Mouse (Mus musculus): ENCODE measurements at regions not wholly inside any gene's neighbourhood (a gene's known extent, or its start where the extent isn't known, plus 50 kb on each side); places are given as distances from the start of the nearest gene placed in this dataset.

DNA sequence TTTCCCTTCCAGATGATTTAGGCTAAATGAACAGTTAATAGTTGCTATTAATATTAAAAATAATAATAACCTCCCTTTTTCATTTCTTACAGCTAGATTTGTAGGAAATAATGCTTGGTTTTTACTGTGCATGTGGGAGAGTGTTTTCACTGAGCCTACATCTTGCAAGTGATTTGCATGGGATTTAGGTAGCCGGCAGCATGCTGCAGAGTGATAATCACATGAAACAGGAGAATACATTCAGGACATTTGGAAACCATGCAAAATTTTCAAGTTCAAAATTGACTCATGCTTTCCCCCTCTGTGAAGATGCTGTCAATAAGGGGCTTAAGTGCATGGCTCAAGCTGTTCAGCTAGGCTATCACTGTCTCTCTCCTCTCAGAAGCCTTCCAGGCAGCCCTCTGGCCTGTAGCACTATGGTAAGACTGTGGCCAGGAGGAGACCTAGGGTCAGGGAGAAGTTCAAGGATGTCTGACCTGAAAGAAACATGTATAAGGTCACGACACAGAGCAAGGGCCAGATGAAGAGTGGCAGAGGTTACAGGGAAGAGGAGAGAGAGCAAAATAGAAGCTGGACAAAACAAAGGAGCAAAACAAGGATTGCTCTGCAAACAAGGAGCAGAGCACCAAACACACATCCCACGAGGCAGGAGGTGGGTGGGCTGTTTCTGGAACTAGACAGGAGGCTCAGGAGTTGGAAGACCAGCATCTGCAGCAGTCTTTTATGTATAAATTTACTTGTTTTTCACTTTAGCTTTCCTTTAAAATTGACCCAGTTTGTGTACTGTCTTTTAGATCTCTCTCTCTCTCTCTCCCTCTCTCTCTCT is 177.5 kb downstream of the Tmem161b start:
- DNase-seq: no peak

- DNase-seq: peak; percentile 33 to 35
Measured at GRCm38 (mm10) chr13:84401006-84401405, 178.9 kb downstream of the Tmem161b start.

DNA sequence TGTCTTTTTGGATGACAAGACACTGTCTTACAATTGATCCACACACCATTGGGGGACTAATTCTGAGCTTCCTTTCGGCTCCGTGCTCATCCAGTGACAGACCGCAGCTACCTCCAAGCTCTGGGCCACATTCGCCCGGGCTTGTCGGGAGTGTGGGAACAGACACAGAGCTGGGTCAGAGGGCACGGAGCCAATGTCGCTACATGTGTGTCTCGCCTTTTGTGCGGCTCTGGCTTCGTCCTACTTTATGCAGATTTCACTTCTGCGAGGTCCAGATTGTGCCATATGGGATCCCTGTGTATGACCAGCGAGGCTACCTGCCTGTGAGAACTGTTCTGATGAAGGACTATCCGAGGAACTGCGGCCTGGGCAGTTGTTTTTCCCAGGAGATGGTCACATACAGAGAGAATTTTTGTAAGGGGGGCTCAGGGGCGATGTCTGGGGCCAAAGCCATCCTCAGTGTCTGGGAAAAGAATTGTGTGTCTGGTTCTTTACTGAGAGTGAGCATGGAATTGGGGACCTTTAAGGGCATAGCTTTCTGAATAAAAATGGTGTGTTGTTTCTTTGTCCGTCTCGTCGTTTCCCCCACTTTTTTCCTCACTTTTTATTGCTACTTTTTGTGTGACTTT is 182.6 kb downstream of the Tmem161b start:
- DNase-seq: peak; percentile 96 to 97

DNA sequence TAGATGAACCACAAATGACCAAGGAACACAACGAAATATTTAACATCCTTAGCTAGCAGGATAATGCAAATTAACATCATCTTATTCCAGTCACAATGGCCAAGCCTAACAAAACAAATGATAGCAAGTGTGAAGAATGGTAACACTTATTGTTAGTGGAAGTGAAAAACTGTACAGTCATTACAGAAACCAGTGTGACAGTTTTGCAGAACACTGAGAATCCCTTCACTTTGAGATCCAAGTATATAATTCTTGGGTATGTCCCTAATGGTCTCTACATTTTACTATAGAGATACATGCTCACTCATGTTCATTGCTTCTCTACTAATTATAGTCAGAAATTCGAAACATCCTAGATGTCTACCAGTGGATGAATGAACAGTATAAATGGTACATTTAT is 212.3 kb downstream of the Tmem161b start:
- DNase-seq: no peak

DNA sequence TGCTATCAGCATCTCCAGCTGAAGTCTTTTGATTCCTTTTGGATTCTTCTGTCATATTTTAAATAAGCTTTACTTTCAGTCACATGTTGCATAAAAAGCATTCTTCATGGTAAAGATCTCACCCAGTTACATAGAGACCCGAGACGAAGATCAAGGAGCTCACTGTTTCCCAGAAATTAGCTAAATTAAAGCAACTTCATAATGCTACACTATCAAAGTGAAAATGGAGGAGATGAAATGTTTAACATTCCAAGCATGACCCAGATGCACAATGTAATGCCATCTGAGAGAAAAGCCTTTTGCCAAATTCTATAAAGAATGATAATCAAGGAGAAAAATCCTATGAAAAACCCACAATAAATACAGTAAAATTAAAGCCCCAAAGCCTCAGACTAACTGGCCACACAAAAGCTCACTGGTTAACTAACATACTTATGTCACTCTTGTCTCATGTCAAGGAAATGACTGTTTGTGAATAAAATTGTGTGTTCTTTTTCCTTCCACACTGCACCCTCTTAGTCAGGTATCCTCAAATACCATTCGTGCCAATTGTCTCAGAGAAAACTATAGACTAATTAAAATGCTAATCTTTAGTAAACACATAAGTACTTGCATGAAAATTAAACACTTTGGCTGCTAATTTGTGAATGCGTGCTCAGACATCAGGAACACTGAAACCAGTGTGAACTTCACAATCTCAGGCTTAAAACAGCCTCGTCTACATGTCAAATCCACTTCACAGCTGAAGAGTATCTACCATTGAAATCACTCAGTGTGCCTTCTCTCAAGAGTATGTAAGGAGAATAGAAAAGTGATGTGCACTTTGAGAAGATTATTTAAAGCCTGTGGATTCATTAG is 215.7 kb downstream of the Tmem161b start:
- no peak for DNase-seq

GRCm38 (mm10) chr13:84438444-84438766 is 216.3 kb downstream of the Tmem161b start:
- no peak for DNase-seq

GRCm38 (mm10) chr13:84448514-84448913 is 226.4 kb downstream of the Tmem161b start:
- DNase-seq: no peak

DNA sequence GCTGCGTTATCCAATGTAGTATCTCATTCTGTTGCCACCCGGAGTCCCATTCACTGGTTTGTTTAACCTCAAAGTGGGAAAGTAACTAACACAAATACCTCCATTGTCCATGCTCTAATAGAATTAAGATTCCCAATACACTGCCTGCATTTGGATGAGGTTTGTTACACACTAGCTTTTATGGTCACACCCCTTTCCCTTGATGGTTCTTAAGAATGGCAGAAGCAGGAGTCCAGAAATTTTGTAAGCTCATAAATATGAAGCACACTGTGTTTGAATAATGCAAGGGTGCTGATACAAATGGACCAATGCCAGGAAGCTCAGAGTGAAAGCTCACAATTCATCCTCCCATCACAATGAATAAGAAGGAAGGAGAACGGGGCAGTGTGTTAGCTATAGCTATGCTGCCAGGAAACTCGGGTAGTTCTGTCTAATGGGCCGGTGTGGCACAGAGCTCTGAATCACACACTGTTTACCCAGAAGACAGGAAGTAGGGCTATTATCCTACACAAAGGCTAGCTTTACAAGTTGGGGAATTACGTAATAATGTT is 227.0 kb downstream of the Tmem161b start:
- DNase-seq: peak in 1 of 2 experiments; percentile 5

Data from cerebellum, postnatal 14 days (tissue).